Mouse (Mus musculus): Measurements from ENCODE around the gene Myo6. TPM values are rescaled to one million over a fixed set of nuclear protein-coding genes. Genes with fewer than 3 reads are reported as not detected.

Myo6 gene
- polyA plus RNA-seq, 1 experiment from 2014 or later = 36.9 TPM

DNA sequence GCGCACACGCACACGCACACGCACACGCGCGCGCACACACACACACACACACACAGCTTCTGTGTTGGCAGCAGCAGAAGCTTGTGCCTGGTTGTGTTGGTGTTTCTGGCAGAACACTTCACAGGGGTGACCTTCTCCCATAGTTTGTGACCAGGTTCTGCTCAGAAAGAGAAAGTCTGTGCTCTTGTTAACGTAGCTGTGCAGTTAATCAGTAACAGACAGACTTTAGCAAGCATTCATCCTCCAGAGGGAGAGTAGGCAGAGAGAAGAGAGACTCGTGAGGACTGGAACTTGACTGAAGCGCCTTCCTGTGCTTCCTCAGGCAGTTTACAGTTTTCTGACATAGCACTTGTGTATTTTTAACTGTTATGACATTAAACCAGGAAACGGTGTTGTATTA lies 45.3 kb downstream of the Myo6 start:
- peak; percentile 78; the same call in 1 of the 2 replicates for ATAC-seq (ENCODE audit: insufficient read depth, low FRiP score, low read depth)
- Histone ChIP-seq H3K9ac (no peak overlapping the region), H3K36me3 (no peaks in the 10 kb centered on the region), H3K27me3 (replicated peaks) (no peaks in the 10 kb centered on the region), H3K9me3 (no peaks in the 10 kb centered on the region), H3K4me3 (replicated peaks) (no peak overlapping the region), H3K4me2 (no peak overlapping the region), H3K4me1 (no peaks in the 10 kb centered on the region), H3K27ac (no peak overlapping the region)
- 80% methylated on average over 12 of the region's 12 CpGs for WGBS

- no peak for ATAC-seq (ENCODE audit: insufficient read depth, low FRiP score, low read depth)
Measured at GRCm38 (mm10) chr9:80213428-80213827, 48.6 kb downstream of the Myo6 start.

DNA sequence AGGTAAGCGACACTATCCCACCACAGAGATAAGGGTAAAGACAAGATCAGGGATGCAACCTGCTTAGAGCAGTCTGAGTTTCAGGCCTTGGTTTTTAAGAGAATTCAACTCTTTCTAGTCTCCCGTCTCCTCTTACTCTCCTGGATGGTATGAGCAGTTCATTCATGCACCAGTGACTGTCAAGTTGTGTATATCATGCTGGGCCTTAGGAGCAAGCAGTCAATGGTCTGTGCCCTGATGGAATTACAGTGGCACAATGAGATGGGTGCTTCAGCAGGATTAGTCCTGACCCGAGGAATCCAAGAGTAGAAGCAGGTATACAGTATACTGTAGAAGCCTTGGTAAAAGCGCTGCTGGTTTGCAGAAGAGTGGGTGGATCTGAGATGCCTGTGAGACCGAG lies 50.7 kb downstream of the Myo6 start:
- 87% methylated on average over 5 of the region's 5 CpGs for WGBS
- H3K4me1 ChIP-seq = no peaks in the 10 kb centered on the region; the same call in 1 of the 2 replicates

More at GRCm38 (mm10) chr9:80213428-80213827, 48.6 kb downstream of the Myo6 start:
- Histone ChIP-seq H3K27ac (no peak overlapping the region), H3K9me3 (no peaks in the 10 kb centered on the region), H3K4me3 (replicated peaks) (no peak overlapping the region), H3K27me3 (replicated peaks) (no peaks in the 10 kb centered on the region), H3K4me2 (no peak overlapping the region), H3K9ac (no peak overlapping the region), H3K36me3 (no peaks in the 10 kb centered on the region), H3K4me1 (no peaks in the 10 kb centered on the region; the same call in 1 of the 2 replicates)
- WGBS = 90% methylated on average over 2 of the region's 2 CpGs

DNA sequence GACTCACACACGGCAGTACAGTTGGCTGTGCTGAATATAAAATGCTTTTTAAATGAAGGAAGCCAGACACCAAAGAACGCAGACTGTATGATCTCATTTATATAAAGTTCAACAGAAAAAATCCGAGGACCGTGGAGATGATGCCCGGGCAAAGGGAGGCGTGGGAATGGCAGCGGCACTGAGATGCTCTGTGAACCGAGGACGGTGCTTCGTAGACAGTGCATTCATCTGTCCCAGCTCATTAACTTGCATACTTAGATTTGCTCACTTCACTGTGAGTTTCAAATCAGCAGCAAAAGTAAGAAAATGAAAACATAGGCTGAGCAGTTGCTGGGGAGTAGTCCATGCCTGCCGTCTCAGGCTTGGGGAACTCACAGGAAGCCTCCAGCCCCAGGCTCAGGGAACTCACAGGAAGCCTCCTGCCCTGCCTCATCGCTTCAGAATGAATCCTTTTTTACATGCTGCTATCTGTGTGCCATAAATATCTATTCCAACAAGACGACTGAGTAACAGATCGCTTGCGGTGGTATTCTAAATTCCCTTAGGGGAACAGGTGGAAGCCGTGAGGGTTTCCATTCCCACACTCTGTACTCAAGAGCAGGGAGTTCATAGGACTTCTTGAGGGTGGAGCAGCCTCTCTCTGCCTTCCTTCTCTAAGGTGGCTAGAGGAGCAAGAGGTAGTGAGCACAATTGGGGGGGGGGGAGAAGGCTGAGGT lies 52.1 kb downstream of the Myo6 start:
- H3K4me3 ChIP-seq (replicated peaks) = no peak overlapping the region
- H3K27ac ChIP-seq = no peak overlapping the region
- no peak overlapping the region for H3K4me2 ChIP-seq
- no peaks in the 10 kb centered on the region; the same call in 1 of the 2 replicates for H3K4me1 ChIP-seq
- no peaks in the 10 kb centered on the region for H3K9me3 ChIP-seq
- H3K36me3 ChIP-seq = no peaks in the 10 kb centered on the region
- H3K27me3 ChIP-seq (replicated peaks) = no peaks in the 10 kb centered on the region
- 75% methylated on average over 16 of the region's 16 CpGs for WGBS
- ATAC-seq (ENCODE audit: insufficient read depth, low FRiP score, low read depth) = no peak
- no peak overlapping the region for H3K9ac ChIP-seq

More for the DNA sequence above, 50.7 kb downstream of the Myo6 start:
- H3K4me3 ChIP-seq (replicated peaks) = no peak overlapping the region
- no peaks in the 10 kb centered on the region for H3K27me3 ChIP-seq (replicated peaks)
- H3K27ac ChIP-seq = no peak overlapping the region
- no peak for ATAC-seq (ENCODE audit: insufficient read depth, low FRiP score, low read depth)
- H3K4me2 ChIP-seq = no peak overlapping the region
- no peaks in the 10 kb centered on the region for H3K36me3 ChIP-seq
- H3K9ac ChIP-seq = no peak overlapping the region
- no peaks in the 10 kb centered on the region for H3K9me3 ChIP-seq

DNA sequence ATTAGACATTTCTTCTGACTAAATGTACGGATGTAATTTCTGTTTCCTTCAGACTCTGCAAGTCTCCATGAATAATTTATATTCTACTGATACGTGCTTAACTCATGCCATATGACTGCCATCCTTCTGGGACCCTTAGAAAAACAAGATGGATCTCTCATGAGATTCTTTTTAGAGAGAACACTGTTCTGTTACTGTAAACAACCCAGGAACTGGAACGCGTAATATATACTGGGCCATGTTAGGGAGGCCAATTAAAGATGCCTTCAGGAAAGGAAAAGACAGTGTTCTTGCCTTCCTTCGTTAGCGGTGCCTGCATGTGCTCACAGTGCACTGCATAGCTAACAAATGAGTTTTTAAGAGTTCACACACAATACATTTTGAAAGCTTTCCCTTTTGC lies 53.9 kb downstream of the Myo6 start:
- no peaks in the 10 kb centered on the region for H3K36me3 ChIP-seq
- no peak overlapping the region for H3K9ac ChIP-seq
- WGBS = 51% methylated on average over 6 of the region's 6 CpGs
- H3K4me2 ChIP-seq = no peak overlapping the region
- H3K4me3 ChIP-seq (replicated peaks) = no peak overlapping the region
- no peak for ATAC-seq (ENCODE audit: insufficient read depth, low FRiP score, low read depth)
- H3K27me3 ChIP-seq (replicated peaks) = no peaks in the 10 kb centered on the region
- no peaks in the 10 kb centered on the region for H3K9me3 ChIP-seq
- H3K4me1 ChIP-seq = no peaks in the 10 kb centered on the region; the same call in 1 of the 2 replicates
- H3K27ac ChIP-seq = peak overlapping the region; percentile 14; the same call in 1 of the 2 replicates

- H3K9ac ChIP-seq = no peak overlapping the region
- H3K4me1 ChIP-seq = no peaks in the 10 kb centered on the region
- ATAC-seq (ENCODE audit: insufficient read depth, low FRiP score, low read depth) = peak; percentile 66; the same call in 1 of the 2 replicates
- H3K36me3 ChIP-seq = no peaks in the 10 kb centered on the region
- no peaks in the 10 kb centered on the region for H3K27me3 ChIP-seq (replicated peaks)
- H3K27ac ChIP-seq = no peak overlapping the region
- H3K4me2 ChIP-seq = no peak overlapping the region
- 72% methylated on average over 11 of the region's 11 CpGs for WGBS
- H3K9me3 ChIP-seq = no peaks in the 10 kb centered on the region
- no peak overlapping the region for H3K4me3 ChIP-seq (replicated peaks)
Measured at GRCm38 (mm10) chr9:80223989-80224635, 59.3 kb downstream of the Myo6 start.

- H3K4me3 ChIP-seq (replicated peaks) = no peak overlapping the region
- no peak for ATAC-seq (ENCODE audit: insufficient read depth, low FRiP score, low read depth)
- no peak overlapping the region for H3K27ac ChIP-seq
- no peak overlapping the region for H3K9ac ChIP-seq
- H3K27me3 ChIP-seq (replicated peaks) = no peaks in the 10 kb centered on the region
- no peaks in the 10 kb centered on the region for H3K36me3 ChIP-seq
- H3K9me3 ChIP-seq = no peaks in the 10 kb centered on the region
- 85% methylated on average over 5 of the region's 5 CpGs for WGBS
- no peaks in the 10 kb centered on the region for H3K4me1 ChIP-seq
- no peak overlapping the region for H3K4me2 ChIP-seq
Measured at GRCm38 (mm10) chr9:80226579-80227325, 61.9 kb downstream of the Myo6 start.

DNA sequence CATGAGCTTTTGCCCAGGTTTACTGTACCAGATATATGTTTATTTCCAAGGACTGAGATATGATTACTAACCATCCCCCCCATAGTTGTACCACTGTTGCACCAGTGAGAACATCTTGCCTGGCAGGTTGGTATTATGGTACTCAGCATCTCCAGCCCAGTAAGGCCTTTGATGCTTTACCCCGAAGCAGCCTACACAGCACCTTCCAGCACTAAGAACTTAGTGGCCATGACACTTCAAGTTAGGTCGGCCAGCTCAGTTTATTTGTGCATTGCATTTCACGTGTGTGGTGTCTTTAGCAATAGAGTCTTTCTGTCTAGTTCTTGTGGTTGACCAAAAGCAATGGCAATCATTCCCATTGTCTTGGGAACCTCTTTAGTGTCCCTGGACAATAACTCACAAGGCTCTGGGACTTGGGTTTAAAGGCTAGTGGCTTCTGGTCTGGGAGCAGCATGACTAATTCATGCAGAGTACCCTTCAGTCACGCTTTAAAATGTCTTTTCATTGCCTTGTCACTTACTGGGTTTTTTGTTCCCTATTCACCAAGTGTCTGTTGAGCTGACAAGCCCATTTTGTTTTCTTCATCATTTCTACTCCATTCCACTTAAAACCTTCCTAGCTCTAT lies 69.1 kb downstream of the Myo6 start:
- Histone ChIP-seq H3K4me3 (replicated peaks) (no peak overlapping the region), H3K4me1 (no peaks in the 10 kb centered on the region), H3K36me3 (no peaks in the 10 kb centered on the region), H3K27me3 (replicated peaks) (no peaks in the 10 kb centered on the region), H3K9me3 (no peaks in the 10 kb centered on the region), H3K4me2 (no peak overlapping the region), H3K9ac (no peak overlapping the region), H3K27ac (no peak overlapping the region)
- 90% methylated on average over 4 of the region's 4 CpGs for WGBS
- ATAC-seq (ENCODE audit: insufficient read depth, low FRiP score, low read depth) = no peak

DNA sequence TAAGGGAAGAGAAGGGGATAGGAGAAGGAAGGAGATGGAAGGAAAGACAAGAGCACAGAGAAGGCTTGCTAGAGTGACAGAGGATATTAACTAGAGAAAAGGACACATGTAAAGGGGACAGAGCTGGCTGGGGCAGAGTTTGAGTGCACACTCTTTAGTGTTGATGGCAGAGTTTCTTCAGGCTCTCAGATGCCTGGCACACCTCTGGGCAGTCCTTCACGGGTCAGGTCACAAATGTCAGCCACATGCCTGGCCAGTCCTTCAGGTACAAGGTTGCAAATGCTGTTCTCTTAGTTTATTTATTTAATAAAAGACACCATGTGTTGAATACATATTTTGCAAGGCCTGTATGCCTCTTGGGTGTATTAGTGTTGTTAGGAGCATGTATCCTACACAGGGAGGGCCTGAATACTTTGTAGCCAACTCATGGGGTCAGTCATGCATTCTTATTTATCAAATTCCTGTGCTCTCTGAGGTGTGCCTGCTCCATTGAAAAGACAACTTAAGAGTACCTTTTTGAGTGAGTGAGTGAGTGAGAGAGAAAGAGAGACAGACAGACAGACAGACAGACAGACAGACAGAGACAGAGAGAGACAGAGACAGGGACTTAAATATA lies 72.5 kb downstream of the Myo6 start:
- H3K4me3 ChIP-seq (replicated peaks) = no peak overlapping the region
- no peak overlapping the region for H3K9ac ChIP-seq
- no peak for ATAC-seq (ENCODE audit: insufficient read depth, low FRiP score, low read depth)
- H3K27ac ChIP-seq = no peak overlapping the region
- no peaks in the 10 kb centered on the region for H3K36me3 ChIP-seq
- H3K4me2 ChIP-seq = no peak overlapping the region
- H3K27me3 ChIP-seq (replicated peaks) = no peaks in the 10 kb centered on the region
- no peaks in the 10 kb centered on the region for H3K4me1 ChIP-seq
- no peaks in the 10 kb centered on the region for H3K9me3 ChIP-seq
- WGBS = 88% methylated on average over 1 of the region's 1 CpGs

DNA sequence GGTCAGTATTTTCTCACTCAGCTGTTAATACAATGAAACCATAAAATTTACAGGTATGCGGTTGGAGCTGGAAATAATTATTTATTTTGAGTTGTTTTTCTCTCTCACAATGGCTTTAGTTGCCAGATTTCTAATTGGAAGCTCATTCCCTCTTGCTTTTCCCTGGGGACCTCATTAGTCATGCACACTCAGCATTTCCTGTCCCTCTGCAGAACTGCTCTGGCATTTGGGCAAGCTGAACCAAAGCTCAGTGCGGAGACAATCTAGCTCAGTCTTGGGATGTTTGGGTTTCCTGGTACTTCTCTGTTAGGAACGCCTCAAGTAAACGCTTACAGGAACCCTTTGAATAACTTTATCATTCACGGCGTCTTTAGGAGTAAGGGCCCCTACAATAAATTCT lies 76.9 kb downstream of the Myo6 start:
- 76% methylated on average over 6 of the region's 6 CpGs for WGBS
- Histone ChIP-seq H3K27me3 (replicated peaks) (no peaks in the 10 kb centered on the region), H3K36me3 (peaks cover 1% of the 10 kb centered on the region; the same call in 1 of the 2 replicates), H3K4me1 (no peaks in the 10 kb centered on the region), H3K27ac (no peak overlapping the region), H3K9ac (no peak overlapping the region), H3K4me2 (no peak overlapping the region), H3K4me3 (replicated peaks) (no peak overlapping the region), H3K9me3 (no peaks in the 10 kb centered on the region)
- no peak for ATAC-seq (ENCODE audit: insufficient read depth, low FRiP score, low read depth)

DNA sequence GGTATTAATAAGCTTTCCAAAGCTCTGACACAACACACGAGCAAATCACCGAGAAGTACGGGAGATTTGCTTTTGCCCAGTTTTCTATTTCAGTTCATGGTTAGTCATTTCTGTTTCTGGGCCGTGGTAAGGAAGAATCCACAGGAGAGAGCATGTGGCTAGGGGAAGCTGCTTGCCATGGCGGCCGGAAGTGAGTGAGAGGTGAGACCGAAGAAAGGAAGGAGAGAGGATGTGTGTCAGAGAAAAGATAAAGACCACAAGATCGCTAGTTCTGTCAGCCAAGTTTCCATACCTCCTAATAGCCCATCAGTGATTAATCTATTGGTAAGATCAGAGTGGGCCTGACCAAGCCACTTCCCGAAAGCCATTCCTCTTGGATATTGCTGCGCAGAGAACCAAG lies 87.3 kb downstream of the Myo6 start:
- Histone ChIP-seq H3K9ac (no peak overlapping the region), H3K4me1 (no peaks in the 10 kb centered on the region), H3K27ac (no peak overlapping the region), H3K9me3 (no peaks in the 10 kb centered on the region), H3K36me3 (no peaks in the 10 kb centered on the region), H3K4me2 (no peak overlapping the region), H3K27me3 (replicated peaks) (no peaks in the 10 kb centered on the region), H3K4me3 (replicated peaks) (no peak overlapping the region)
- 75% methylated on average over 10 of the region's 10 CpGs for WGBS
- ATAC-seq (ENCODE audit: insufficient read depth, low FRiP score, low read depth) = no peak

Data from stomach, embryonic 15.5 days (tissue).